Mouse (Mus musculus): ENCODE data around the gene Zdhhc11.

DNA sequence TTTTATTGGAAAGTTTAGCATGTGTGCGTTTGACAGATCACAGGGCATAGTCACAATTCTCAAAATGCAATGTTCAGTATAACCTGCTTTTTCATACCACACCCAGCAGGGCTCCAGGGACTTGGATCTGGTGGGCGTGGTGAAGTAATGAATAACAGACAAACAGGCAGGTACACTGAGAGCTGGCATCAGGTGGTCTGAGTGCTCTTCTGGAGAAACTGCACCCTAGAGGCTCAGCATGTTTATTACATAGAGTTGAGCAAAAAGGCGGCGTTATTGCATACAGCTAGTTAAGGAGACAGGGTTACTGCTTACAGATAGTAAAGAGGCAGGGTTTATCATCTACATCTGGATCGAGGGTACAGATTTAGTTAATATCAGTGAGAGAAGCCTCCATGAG lies 26.7 kb downstream of the Zdhhc11 start:
- TF ChIP-seq CTCF (IDR thresholded peaks at IDR 0.05; ENCODE audit: low read depth) (no peak), EP300 (IDR thresholded peaks at IDR 0.05; ENCODE audit: low read depth) (no peak)
